Mouse (Mus musculus) spleen, adult 12 weeks (tissue): ENCODE results near the gene Crtac1.

Source experiments
- DNase-seq: peaks from one replicate; pipeline ENCODE4 v3.0.0; 2022; ENCODE audit warnings: low spot score

Gene Crtac1

GRCm38 (mm10) chr19:42415042-42415441 lies 16.5 kb downstream of the Crtac1 start:
- DNase-seq: no peak

- DNase-seq: no peak
These were observed 21.7 kb downstream of the Crtac1 start for GRCm38 (mm10) chr19:42409856-42410255.

- no peak for DNase-seq
These were observed 22.4 kb downstream of the Crtac1 start for GRCm38 (mm10) chr19:42409226-42409625.

- no peak for DNase-seq
These were observed 27.2 kb downstream of the Crtac1 start for GRCm38 (mm10) chr19:42404364-42404763.

GRCm38 (mm10) chr19:42399974-42400373 lies 31.6 kb downstream of the Crtac1 start:
- DNase-seq: no peak

GRCm38 (mm10) chr19:42397281-42397680 lies 34.3 kb downstream of the Crtac1 start:
- DNase-seq: no peak

GRCm38 (mm10) chr19:42394848-42395534 lies 36.6 kb downstream of the Crtac1 start:
- no peak for DNase-seq

GRCm38 (mm10) chr19:42393920-42394319 lies 37.7 kb downstream of the Crtac1 start:
- no peak for DNase-seq

GRCm38 (mm10) chr19:42392094-42392493 lies 39.5 kb downstream of the Crtac1 start:
- no peak for DNase-seq

- DNase-seq: no peak
These were observed 42.0 kb downstream of the Crtac1 start for GRCm38 (mm10) chr19:42389574-42389973.

GRCm38 (mm10) chr19:42384981-42385598 lies 46.5 kb downstream of the Crtac1 start:
- DNase-seq: no peak

GRCm38 (mm10) chr19:42380981-42381373 lies 50.6 kb downstream of the Crtac1 start:
- DNase-seq: no peak

- DNase-seq: no peak
These were observed 51.1 kb downstream of the Crtac1 start for GRCm38 (mm10) chr19:42380321-42380980.

GRCm38 (mm10) chr19:42379798-42380197 lies 51.8 kb downstream of the Crtac1 start:
- no peak for DNase-seq

- no peak for DNase-seq
These were observed 54.4 kb downstream of the Crtac1 start for GRCm38 (mm10) chr19:42377206-42377605.

- DNase-seq: no peak
These were observed 68.0 kb downstream of the Crtac1 start for GRCm38 (mm10) chr19:42363551-42363950.

GRCm38 (mm10) chr19:42358406-42358805 lies 73.2 kb downstream of the Crtac1 start:
- no peak for DNase-seq

- DNase-seq: no peak
These were observed 74.7 kb downstream of the Crtac1 start for GRCm38 (mm10) chr19:42356854-42357253.

- DNase-seq: no peak
These were observed 76.1 kb downstream of the Crtac1 start for GRCm38 (mm10) chr19:42355476-42355875.

- no peak for DNase-seq
These were observed 90.4 kb downstream of the Crtac1 start for GRCm38 (mm10) chr19:42341183-42341582.

GRCm38 (mm10) chr19:42332081-42332736 lies 99.4 kb downstream of the Crtac1 start:
- no peak for DNase-seq

- DNase-seq: no peak
These were observed 100.1 kb downstream of the Crtac1 start for GRCm38 (mm10) chr19:42331446-42331845.

- DNase-seq: no peak
These were observed 103.4 kb downstream of the Crtac1 start for GRCm38 (mm10) chr19:42328160-42328559.
